Mouse (Mus musculus) gastrocnemius, postnatal 14 days (tissue): Measurements from ENCODE around the gene Col24a1. TPM values are rescaled to one million over a fixed set of nuclear protein-coding genes. Genes with fewer than 3 reads are reported as not detected.
A peak's percentile ranks its signal among the peaks of the same experiment; 100 is the strongest.

Experiments
- DNase-seq: peaks from one replicate; pipeline ENCODE4 v3.0.0; 2021; ENCODE audit warnings: mixed read lengths
- intact Hi-C: fragments of 180-260 bp; cut with DNase I; formaldehyde crosslinking; loops from one replicate; pipeline ENCODE4 v1.15.1; 2025; ENCODE audit warnings: low total_unique reads
- total RNA-seq, 2 experiments: library from RNA; stranded (reverse); gene quantifications; 2 replicates each; pipeline ENCODE4 v1.2.3; 2021

Gene Col24a1
- total RNA-seq, 2 experiments from 2014 or later: 3.6 to 3.9 TPM

DNA sequence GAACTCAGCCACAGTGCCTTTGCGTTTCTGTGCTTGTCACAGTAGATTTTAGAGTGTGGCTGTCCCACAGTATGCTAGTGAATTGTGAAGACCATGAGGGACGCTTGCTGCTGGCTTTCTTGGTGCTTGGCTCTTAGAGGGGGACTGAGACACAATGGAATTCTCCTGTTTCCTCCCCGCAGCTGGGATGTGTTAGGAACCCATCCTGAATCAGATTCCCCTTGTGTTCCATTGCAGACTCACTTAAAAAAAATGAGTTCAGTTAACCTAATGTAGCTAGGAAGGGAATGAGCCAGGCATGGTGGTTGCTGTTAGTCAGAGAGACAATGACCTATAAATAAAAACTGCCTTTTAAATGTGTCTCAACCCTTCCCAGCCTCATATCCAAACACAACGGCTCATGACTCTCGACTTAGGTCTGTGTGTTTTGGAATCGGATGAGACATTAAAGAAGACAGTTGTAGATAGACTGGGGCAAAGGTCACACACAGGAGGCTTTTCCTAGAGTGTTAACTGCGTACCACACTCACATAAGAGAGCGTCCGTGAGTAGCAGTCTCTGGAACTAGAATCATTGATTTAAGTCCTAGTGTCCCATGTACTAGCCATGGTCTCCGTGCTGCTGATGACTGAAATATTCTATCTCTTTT is 47.7 kb downstream of the Col24a1 start:
- intact Hi-C loops: no loop called here
- no peak for DNase-seq

DNA sequence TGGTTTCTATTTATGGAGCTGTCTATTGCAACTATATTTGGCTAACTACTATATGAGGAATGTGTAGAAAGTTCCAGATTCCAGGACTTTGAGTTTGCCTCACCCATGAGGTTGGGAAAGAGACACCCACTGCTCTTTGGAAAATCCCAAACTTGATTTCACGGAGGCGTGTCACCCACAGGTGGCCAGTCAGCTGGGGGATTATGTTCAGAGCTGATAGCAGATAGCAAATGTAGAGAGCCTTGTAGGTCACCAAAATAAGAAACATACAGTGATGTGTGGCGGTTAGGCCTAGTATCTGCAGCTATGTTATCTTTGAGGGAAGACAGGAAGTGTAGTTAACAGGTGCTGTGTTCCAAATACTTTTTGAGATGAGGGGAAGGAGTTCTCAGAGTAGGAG is 56.4 kb downstream of the Col24a1 start:
- intact Hi-C loops: no loop called here

DNA sequence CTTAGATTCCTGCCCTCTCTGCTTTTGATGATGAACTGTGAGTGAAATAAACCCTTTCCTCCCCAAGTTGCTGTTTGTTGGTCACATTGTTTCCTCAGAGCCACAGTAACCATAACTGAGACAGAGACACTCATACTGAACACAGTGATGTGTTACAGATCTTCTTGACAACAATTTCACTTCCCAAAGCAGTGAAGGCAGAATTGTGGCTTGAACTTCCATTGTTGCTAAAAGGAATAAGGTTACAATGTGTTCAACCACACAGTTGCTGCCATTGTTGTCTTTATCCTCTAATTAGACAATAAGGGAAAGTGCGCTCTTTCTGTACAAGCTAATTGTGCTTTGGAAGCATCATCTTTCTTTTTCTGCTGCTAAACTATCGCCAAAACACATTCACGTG is 61.7 kb downstream of the Col24a1 start:
- no peak for DNase-seq
- intact Hi-C loops: no loop called here

More for the DNA sequence above, 56.4 kb downstream of the Col24a1 start:
- no peak for DNase-seq

DNA sequence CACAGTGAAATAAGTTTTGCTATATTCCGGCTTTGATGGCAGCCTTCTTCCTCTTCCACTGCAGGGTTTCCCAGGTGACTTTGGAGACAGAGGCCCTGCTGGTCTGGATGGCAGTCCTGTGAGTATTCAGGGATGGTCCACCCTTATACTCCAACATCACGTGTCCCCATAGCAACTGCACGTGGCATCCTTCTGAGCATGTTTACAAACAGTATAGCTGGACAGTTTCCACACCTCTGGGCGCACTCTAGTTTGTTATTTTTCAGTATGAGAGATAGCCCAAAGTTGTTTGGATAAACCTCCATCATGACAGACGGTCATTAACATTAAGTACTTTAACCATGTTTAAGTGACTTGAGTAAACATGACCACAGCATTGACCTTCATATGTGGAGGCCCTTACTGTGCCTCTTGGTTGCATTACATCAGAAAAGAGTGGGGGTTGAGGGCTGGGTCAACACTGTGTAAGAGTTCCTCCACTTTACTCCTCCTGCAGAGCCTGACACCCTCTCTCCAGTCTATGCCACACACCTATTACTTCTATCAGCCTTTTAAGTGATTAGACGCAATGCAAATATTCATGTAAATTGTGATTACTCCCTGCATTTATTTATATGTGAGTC is 64.7 kb downstream of the Col24a1 start:
- DNase-seq: no peak
- intact Hi-C loops: no loop called here

DNA sequence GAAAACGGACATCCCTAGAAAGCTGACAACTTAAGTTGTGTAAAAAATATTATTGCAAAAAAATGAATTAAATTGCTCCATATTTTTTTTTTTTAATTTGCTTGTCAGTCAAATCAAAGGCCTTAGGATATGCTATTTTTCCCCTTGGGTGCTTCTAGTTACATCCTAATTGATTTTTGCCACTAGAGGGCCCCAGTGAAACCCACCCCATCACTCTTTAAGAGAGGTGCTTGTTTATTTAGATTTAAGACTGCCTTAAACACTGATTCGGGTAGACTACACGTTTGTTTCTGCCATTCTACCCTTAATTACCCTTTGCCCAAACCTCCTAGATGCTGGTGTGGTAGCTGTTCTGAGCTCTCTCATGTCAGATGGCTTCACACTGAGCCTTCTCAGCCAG is 73.0 kb downstream of the Col24a1 start:
- no peak for DNase-seq
- intact Hi-C loops: no loop called here

DNA sequence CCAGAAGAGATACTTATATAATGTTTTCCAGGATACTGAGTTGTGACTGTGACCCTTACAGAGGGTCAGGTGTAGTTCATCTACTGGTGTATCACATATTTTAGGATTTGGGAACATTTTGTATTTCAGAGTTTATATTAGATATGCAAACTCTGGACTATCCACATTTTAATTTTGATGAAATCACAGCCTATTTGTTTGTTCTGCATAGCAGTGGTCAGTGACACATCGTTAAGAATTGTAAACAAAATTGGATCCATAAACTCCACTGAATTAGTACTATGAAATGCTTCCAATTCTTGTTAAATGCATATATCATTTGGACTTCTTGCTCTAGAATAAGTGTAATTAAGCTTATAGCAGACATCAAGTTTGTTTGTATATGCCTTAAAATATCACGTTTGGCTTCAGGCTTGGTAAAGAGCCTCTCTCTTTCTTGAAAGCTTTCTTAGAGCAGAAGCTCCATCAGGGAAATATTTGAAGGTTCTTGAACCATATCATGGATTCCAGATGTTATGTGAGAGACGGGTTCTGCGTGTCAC is 75.0 kb downstream of the Col24a1 start:
- no peak for DNase-seq
- intact Hi-C loops: no loop called here

DNA sequence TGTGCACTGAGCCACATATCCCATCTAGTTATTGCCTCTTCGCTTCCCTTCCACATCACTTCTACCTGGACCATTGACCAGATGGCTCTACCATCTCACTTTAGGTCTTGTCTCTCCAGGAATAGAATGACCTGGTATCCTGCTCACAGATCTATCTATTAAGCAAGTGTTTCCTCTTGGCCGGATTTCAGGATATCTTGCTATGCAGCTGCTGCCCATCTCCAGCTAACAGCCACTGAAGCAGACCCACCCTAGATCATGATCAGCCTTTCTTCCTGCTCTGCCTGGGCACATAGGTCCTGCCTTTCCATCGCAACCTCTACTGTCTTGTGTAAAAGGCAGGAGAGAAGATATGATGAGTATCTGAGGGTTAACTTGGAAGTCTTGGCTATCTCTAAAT is 84.0 kb downstream of the Col24a1 start:
- intact Hi-C loops: no loop called here
- no peak for DNase-seq

DNA sequence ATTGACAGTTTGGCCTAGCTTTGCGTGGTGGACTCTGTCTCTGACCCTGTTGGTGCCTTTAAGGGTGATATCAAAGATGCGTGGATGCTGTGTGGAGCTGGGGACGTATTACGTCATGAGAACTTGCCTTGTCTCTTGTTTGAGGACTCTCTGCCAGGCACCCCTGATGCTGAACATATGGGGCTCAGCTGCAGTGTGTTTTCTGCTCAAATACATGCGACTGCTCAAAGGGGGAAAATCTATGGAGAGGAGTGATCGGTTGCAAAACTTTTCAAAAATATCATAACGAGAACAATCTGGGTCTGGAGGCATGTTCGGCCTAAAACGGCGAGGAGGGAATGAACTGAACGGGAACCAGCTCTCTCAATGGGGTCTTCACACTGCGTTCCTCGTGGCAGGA is 90.8 kb downstream of the Col24a1 start:
- intact Hi-C loops: no loop called here
- DNase-seq: no peak

DNA sequence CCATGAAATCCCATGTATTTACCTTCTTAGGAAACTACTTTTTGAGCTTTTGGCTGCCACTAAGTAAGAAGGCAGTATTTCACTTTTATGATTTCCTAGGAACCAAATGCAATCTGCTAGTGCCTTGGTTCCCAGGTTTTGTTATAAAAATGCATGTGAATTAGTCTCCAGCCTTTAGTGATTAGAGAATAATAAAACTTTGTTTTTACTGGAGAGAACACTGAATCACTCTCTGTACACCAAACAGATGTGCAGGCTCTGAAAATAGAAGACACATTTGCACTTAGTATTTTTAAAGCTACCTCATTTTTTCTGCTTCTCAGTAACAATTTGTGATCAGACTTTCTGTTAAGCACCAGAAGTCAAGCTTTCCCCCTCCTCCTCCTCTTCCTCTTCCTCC is 94.2 kb downstream of the Col24a1 start:
- intact Hi-C loops: no loop called here
- DNase-seq: no peak

DNA sequence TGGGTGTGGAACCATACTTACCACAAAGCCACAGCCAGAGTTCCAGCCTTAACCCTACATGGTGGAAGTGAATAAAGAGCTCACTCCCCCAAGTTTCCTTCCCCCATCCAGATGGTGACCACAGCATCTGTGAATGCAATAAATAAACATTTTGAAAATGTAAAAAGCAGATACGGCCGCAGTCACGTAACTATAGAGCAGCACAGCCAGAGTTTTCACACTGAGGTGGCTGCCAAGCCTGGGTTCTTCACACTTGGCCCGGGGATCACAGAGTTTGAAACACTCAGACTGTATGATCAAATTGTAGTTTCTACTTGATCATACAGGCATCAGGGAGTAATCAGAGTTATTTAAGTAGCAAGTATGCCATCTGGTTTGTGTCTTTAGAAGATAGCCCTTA is 98.4 kb downstream of the Col24a1 start:
- intact Hi-C loops: no loop called here

DNA sequence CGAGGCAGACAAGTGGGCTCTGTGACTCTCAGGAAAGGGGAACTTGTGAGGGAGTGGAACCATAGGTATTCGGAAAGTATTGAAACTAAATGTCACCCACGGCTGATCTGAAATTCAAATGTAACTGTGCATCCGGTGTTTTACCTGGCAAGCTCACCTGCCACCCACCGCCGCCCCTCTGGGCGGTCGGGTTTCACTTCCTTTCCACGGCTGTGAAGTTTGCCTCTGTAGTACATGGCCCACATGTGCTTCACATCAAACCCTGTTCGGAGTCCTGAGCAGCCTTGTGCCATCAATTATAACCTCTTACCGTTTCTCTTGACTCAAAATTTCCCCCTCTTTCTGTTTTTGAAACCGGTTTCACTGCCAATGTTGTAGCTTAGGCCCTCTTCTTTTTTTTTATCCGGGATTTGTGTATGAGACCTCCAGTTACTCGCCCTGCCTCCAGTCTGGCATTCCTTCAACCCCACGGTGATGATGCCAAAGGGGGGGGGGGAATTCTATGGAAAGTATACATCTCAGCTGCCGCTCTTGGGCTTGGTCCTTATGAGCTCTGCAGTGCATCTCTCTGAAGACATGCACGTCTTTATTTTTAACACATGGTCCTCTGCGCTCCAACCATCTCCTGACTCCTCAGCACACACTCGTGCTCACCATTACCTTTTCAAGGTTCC is 99.9 kb downstream of the Col24a1 start:
- intact Hi-C loops: no loop called here
- DNase-seq: no peak

More for the DNA sequence above, 98.4 kb downstream of the Col24a1 start:
- no peak for DNase-seq

DNA sequence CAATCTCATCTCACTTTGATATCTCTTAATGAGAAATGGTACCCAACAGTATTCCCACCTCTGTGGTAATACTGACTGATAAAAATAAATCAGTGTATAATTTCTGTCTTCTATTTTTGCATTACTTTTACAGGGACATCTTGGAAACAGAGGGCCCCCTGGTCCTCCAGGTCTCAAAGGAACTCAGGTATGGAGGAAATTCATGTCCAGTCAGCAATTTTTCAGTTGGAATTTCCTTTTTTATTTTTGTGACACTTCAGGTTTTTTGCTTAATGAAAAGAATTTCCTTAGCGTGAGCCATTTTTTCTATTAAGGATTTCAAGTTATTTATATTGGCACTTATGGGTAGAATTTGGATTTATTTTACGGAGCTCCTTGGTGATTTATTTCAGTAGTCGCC is 106.9 kb downstream of the Col24a1 start:
- intact Hi-C loops: no loop called here
- no peak for DNase-seq

DNA sequence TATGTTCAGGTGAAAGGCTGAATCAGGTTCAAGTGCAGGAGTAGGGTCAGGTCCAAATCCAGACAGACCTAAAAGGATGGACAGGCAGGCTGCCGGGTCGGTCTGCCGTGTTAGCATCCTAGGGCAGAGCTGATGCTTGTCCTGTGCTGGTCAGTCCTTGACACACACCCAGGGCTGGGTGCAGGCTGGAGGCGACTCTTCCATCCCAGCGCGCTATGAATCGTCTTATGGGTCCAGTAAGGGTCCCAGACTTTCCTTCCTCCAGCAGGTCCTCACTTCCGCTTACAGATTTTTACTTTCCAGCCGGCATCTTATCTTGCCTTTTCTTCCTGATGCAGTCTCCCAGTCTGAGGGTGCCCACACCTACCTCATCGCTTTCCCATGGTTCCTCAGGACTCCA is 110.0 kb downstream of the Col24a1 start:
- no peak for DNase-seq
- intact Hi-C loops: no loop called here

DNA sequence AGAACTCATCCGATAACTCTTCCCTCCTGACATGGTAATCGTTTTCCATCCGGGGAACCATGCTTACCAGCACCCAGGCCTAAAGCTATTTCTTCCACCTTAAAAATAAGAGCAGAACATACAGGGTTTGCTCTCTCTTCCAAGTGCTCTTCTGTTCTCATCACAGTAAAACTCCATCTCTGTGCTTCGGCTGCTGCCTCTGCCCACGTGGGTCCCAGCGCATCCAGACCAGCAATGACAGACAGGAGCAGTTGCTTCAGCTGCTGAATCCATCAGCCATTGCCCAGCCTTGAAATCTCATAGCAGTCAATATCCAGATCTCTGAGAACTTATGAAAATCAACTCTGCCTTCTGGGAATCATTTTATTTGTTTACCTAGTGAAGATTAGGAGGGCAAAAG is 110.7 kb downstream of the Col24a1 start:
- intact Hi-C loops: no loop called here
- no peak for DNase-seq

DNA sequence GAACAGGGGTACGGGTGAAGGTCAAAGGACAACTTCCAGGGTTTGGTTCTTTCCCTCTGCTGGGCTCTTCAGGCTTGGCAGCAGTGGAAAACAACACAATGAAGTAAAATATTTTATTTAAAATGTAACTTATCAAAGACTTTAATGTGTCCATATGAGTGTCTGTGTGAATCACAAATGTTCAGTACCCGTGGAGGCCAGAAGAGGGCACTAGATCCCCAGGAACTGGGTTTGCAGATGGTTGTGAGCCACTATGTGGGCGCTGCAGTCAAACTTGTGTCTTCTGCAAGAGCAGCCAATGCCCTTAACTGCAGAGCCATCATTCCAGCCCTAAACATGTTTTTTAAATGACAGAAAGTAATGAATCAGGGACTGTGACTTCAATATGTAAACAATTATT is 115.8 kb downstream of the Col24a1 start:
- intact Hi-C loops: no loop called here
- DNase-seq: no peak

DNA sequence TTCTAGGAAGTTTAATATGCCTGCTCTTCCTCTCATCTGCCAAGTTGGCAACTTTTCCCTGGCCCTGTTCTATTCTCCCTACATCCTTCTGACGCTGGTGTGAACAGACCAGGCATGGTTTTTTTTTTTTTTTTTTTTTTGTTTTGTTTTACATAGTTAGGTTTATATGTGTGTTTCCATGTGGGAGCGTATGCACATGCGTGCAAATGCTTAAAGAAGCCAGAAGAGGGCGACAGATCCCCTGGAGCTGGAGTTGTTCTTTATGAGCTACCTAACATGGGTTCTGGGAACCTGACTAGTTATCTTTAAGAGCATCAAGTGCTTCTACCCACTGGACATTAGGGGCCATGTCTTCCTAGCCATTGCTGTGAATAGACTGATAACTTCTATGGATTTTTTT is 119.9 kb downstream of the Col24a1 start:
- intact Hi-C loops: no loop called here
- no peak for DNase-seq

DNA sequence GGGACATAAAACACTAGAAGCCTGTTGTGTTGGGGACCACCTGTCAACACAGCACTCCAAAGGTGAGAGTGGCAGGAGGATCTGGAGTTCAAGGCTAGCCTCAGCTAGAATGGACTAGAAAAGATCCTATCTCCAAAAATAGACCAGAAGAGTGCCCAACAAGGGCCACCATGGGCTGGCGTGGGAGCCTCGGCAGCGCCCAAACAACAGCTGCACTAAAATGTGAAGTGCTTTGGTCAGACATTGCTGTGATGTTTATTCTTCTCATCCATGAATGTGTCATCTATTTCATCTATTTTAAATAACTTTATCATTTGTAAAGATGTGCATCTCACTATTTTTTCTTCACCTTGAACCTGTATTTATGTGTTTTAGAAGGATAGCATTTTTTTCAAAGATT is 122.1 kb downstream of the Col24a1 start:
- no peak for DNase-seq
- intact Hi-C loops: no loop called here

DNA sequence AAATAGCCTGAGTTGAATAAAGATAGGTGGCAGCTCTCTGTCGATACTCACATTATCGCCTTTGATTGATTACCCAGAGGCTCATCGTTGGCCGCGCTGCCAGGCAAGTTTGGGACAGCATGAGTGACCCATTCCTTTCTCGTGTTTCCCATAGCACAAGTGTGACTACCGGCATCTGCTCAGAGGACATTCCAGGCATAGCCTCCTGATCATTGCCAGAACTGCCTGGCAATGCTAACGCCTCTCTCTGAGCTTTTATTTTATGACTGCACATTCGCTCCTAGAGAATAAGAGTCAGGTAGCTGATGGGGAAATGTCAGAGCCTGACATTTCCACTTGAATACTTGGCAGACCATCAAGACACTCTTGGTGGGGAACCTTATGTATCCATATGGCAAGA is 125.5 kb downstream of the Col24a1 start:
- DNase-seq: peak; percentile 39
- intact Hi-C loops: no loop called here

DNA sequence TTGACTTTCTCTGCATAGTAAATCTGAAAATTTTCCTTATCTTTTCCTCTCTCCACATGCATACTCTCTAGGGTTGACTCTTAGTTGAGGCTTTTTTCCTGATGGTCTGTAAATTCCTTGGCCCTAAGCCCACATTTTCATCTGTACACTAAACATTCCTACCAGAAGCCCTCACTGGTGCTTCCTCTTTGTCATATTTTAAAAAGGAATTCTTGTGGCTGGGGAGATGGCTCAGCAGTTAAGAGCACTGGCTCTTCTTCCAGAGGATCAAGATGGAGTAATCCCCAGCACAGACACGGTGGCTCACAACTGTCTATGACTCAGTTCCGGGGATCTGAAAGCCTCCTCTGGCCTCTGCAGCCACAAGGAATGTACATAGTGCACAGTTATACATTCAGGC is 128.1 kb downstream of the Col24a1 start:
- intact Hi-C loops: no loop called here
- no peak for DNase-seq

DNA sequence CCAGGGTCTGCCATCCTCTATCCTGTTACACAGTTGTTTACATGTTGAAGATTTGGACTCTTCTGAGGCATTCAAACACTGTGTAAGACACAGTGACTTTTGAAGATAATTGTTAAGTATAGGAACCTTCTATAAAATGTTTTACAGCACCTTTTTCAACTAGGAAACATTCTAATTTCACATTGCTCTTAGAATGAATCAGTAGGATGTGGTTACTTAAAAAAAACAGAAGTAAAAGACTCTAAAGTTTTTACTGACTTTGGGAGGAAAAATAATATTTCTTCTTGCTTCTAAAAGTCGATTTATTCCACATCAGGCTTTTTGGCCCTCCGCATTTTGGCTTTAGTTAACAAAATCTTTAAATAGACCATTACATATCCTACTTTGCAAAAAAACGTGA is 129.8 kb downstream of the Col24a1 start:
- no peak for DNase-seq
- intact Hi-C loops: no loop called here

DNA sequence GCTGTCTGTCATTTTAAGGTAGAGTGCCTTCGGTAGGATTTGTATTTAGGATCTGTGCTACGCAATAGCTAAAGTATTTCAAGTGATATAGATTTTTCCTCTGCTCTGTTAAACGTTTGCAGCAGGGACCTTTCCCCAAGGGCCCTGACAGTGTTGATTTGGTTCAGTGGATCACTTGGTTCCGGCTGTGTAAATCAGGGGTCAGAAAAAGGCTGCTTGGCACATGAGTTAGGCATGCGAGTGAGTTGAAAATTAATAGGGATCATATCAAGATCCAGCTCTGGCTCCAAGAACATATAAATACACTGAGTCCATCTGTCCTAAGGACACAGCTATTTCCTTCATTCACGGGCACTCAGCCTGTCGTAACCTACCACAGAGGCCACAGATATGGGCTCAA is 146.1 kb downstream of the Col24a1 start:
- intact Hi-C loops: no loop called here

More for the DNA sequence above, 146.1 kb downstream of the Col24a1 start:
- DNase-seq: no peak
